Mouse (Mus musculus): ENCODE measurements around the gene Runx1. TPM values are rescaled to one million over a fixed set of nuclear protein-coding genes. Genes with fewer than 3 reads are reported as not detected.

Gene Runx1
- polyA plus RNA-seq, 3 experiments from 2014 or later: 28.0 to 47.0 (median 44.5) TPM

DNA sequence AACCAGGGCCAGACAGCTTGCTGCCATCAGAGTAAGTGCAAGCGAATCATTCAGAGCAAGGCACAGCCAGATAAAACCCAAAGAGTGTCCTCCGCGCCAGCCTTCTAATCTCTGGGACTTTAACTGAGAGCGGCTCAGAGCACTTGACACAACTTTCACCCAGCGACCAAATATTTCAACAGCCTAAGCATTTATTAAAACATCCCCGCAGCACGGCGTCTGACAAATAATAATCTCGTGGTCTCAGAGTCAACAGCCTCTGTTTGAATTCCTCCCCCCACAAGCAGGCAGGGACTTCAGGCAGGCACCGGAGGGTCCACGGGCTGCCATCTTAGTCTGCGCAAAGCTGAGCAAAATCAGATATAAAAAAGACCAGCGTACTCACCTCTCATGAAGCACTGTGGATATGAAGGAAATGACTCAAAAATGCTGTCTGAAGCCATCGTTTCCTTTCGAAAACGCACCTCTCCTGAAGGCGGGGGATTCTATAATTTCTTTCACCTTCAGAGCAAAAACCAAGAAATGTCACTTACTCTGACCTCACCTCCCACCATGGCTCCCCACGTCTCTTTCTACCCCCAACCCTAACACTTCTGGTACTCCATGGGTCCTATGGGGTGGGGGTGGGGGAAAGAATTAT lies 625 bp downstream of the Runx1 start:
- peak; percentile 23 for ATAC-seq

DNA sequence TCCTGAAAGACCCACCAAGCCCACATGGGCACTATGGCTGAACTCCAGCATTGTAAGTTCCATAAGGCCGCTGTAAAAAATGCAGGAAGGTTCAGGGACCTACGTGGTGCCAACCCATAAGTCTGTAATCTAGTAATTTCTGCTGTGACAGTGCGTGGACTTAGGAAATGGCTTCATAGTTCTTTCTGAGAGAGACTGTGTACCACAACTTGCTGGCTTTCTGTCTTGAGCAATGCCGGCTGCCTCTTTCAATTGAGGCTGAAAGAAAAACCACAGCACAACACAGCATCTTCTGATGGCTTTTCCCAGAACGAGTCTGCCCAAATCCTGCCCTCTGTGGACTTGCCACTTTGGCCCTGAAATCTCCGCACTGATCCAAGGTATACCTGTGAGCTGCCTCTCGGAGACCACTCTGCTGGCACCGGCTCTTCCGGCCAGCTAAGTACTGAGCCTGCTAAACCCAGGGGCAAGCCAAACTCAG lies 1.2 kb downstream of the Runx1 start:
- ATAC-seq: no peak

GRCm38 (mm10) chr16:92824003-92824722 lies 1.8 kb downstream of the Runx1 start:
- no peak for ATAC-seq

GRCm38 (mm10) chr16:92823381-92823862 lies 2.5 kb downstream of the Runx1 start:
- no peak for ATAC-seq

- no peak for ATAC-seq
Measured at GRCm38 (mm10) chr16:92822676-92823075, 3.3 kb downstream of the Runx1 start.

DNA sequence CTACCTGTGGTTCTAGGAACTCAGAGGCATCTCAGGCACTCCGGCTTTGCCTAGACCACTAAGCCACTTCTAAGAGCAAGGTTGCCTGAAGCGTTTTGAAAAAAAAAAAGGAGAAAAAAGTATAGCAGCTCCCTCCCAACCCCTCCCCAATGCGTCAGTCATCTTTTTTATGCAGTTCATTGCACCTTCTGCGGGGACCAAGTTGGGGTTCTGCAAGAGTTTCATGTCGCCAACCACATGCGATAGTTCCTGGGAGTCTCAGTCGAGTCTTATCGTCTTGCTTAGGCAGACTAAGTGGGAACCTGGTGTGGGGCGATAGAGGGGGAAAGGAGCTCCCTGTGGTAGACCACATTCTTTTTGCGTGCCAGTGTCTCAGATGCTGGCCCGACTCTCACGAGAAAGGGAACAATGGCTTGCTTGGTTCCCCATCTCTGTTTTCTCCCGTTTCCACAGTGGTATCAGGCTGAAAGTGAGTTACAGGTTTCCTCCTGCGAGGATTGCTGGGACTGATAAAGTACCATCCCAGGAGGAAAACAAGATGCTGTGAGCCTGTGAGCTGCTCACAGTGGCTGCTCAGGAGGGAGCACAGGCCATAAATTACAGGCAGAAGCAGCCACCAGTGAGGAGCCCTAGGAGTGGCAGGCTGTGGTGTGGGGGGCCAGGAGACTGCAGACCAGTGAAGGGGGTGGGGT lies 3.9 kb downstream of the Runx1 start:
- no peak for ATAC-seq

DNA sequence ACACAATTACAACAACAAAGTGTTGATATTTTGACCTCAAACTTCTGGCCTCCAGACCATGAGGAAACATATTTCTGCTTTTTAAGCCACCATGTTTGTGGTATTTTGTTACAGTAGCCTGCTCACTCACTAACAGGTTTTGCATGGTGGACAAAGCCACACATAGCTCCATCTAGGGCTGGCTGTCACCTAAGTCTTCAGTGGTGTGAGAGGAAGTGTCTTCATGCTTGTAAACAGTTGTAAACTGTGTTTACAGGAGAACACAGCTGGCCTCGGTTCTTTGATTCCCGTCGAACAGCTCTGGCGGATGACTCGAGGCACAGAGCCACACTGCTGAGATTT lies 4.4 kb downstream of the Runx1 start:
- ATAC-seq: peak; percentile 3

DNA sequence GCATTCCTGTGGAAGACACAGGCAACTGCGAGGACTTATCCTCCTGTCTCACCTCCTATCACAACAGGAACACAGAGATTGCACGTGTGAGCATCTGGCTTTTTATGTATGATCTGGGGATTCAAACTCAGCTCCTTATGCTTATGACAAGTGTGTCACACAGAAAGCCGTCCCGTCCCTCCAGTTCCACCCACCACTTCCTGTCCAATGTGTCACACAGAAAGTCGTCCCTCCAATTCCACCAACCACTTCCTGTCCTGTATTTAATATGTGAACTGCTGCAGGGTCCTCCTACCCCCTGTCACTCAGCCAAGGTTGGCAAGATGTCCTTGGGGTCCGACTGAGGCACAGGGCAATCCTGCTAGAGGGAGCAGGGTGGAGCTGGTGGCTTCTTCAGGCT lies 5.5 kb downstream of the Runx1 start:
- no peak for ATAC-seq

GRCm38 (mm10) chr16:92818480-92819269 lies 7.3 kb downstream of the Runx1 start:
- ATAC-seq: peak; percentile 75

DNA sequence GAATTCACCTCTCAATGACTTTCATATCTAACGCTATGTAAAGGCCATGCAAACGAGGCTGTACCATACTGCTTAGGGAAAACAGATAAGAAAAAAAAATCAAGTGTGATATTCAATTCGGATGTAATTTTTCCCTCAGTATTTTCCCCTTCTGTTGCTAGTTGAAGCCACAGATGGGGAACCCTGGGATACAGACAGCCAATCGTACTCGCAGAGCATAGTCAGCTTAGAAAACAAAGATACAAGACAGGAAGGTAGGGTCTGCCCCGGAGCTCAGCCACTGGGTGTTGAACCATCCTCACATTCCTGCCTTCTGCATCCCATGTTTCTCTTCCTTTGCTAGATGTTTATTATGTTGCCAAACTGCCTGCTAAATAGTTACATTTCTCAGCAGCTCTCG lies 9.9 kb downstream of the Runx1 start:
- no peak for ATAC-seq

DNA sequence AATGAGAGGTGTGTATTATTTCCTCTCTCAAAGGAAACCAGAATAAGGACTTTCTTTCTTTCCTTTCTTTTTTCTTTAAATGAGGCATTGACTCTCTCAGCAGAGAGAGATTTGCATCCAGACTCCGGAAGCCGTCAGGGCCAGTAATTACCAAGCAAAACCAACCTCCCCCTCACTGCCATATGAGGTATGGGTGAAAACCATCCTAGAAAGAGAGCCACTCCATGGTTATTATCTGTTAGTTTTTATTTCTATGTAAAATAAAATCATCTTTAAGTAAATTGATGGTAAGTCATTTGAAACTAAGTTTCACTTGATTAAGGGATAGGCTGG lies 10.8 kb downstream of the Runx1 start:
- ATAC-seq: peak; percentile 18

DNA sequence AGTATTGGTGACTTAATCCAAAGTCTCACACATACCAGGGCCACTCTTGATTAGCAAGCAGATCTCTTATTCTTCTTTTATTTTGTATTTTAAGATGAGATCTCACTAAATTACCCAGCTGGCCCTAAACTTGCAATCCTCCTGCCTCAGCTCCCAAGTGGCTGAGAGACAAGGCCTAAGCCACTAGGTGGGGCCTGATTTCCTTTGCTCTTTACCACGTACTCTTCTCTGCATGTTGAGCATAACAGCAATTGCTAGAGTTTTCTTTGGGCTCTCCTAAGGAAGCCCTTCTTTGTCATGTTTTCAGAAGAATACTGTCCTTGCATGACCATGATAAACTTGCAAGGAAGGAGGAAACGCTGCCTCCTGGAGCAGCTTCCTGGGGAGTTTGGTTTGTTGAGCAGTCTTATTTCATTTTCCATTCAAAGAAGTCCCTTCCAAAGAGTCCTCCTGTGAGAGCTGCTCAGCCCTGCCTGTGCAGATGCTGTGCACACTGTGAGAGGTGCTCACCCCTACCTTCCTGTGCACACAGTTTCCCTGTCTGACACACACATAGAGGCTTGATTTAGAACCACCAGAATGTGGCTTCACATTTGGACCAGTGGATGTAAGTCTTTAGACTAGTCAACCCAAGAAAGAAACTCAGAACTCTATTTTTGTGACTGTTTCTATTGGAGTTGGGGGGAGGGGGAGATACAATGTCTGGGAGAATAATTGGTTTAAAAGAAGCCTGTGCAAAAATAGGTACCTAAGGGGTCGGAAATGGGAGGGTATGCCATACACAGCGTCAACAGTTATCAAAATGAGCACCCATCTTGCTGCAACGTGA lies 11.4 kb downstream of the Runx1 start:
- ATAC-seq: peak; percentile 24

DNA sequence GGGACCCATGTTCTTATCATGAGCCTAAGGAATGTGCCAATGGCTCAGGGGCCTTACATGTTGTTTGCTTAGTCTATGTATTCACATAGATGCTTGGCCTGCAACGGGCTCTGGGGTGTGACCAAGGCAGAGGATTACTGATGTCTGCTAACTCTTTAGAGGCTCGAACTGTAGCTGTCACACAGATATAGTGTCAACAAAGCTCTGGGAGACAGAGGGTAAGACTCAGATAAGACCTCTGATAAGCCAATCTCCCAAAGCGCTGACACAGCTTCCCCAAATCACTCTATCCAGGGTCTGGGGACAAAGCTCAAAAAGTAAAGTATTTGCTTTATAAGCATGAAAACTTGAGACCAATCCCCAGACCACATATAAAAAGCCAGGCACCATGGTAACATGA lies 13.5 kb downstream of the Runx1 start:
- ATAC-seq: no peak

GRCm38 (mm10) chr16:92810568-92811240 lies 15.2 kb downstream of the Runx1 start:
- ATAC-seq: peak; percentile 9

DNA sequence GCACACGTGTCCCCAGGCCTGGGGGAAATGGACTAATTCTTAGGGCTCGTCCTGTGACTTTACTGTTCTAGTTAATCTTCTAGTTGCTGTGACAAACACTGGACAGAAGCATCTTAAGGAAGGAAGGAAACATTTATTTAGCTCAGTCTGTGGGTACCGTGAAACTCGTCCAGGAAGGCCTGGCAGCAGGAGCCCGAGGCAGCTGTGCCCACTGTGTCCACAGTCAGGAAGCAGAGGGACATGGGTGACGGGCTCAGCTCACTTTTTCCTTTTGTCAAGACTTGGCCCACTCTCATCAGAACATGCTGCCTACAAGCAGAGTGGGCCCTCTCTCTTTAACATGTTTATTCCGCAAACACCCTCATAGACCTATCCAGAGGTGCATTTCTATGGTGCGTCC lies 18.2 kb downstream of the Runx1 start:
- ATAC-seq: no peak

DNA sequence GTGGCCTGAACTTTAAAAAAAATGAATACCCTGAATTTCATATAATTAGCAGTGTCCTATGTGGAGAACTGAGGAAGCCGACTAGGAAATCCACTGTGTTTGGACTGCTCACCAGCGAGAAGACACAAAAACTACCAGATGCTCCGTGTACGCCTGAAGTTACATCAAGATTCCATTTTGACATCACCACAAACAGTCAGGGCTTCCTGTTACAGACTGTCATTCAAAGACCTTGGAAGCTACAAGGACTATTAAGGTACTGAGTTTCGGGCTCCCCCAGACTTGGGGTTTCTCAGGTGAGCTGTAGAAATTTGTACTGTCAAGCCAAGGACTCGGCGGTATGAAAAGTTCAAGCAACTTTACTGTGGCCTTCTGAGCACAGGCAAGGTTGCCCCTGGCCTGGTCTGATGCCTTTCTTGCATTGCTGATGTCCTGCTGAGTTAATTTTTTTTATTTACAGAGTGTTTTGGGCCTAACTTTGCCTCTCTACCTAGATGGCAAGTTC lies 22.8 kb downstream of the Runx1 start:
- ATAC-seq: peak; percentile 29

- peak; percentile 85 for ATAC-seq
Measured at GRCm38 (mm10) chr16:92801567-92801966, 24.4 kb downstream of the Runx1 start.

DNA sequence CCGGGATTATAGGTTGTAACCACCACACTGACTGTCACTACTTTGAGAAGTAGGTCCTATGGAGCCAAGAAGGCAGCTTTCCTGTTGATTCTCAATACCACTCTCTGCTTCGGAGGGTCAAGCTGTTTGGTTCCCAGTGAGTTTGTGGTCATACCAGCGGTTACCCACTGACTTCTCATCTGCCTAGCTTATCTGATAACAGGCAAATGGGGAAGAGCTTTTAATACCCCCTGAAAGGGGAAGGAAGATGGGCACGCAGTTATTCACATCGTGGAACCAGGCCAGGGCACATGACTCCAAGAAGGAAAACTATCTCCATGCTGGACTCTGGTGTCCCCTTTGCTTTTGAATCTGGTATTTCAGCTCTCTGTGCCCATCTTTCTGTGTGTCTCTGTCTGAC lies 25.1 kb downstream of the Runx1 start:
- no peak for ATAC-seq

- ATAC-seq: no peak
Measured at GRCm38 (mm10) chr16:92799940-92800339, 26.0 kb downstream of the Runx1 start.

DNA sequence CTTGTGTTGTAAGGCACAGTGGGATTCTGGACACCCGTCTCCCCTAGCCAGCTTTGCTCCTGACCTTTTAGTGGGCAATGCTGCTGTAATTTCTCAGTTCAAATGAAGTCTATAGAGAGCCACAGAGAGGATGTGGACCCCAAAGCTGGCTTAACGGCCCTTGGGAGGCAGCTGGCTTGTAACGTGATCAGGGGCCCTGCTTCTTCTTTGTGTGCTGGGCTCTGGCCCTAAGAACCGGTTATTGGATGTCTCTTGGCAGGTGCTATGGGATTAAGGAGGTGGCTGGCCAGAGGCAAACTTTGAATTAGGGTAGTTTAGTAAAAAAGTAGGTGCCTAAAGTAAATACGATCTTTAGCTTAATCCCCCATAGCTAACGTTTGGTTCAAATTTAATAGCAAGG lies 31.8 kb downstream of the Runx1 start:
- ATAC-seq: no peak

- no peak for ATAC-seq
Measured at GRCm38 (mm10) chr16:92793741-92794140, 32.2 kb downstream of the Runx1 start.
